Mouse (Mus musculus): ENCODE data around the gene Hs6st2.

- no peak for TF ChIP-seq CTCF (IDR thresholded peaks at IDR 0.05; ENCODE audit: control insufficient read depth, insufficient read depth, insufficient replicate concordance, low read depth, low read length)
- TF ChIP-seq POLR2A (IDR thresholded peaks at IDR 0.05; ENCODE audit: control insufficient read depth, low read depth, low read length): no peak
Observed at GRCm38 (mm10) chrX:51535226-51535625, 146.4 kb downstream of the Hs6st2 start.

All from testis, adult 2 months (tissue).